Mouse (Mus musculus) neural tube, embryonic 10.5 days (tissue): ENCODE measurements at regions not wholly inside any gene's neighbourhood (a gene's known extent, or its start where the extent isn't known, plus 50 kb on each side); places are given as distances from the start of the nearest gene placed in this dataset.

Source experiments
- DNase-seq: peaks from one replicate; pipeline ENCODE4 v3.0.0-alpha.2; 2017; ENCODE audit warnings: low spot score; ENCODE audit errors: extremely low spot score

GRCm38 (mm10) chr16:85347621-85348020, 174.1 kb upstream of the App start:
- DNase-seq = no peak

GRCm38 (mm10) chr16:85336495-85337119, 163.0 kb upstream of the App start:
- no peak for DNase-seq

GRCm38 (mm10) chr16:85333543-85333942, 160.0 kb upstream of the App start:
- DNase-seq = no peak

DNA sequence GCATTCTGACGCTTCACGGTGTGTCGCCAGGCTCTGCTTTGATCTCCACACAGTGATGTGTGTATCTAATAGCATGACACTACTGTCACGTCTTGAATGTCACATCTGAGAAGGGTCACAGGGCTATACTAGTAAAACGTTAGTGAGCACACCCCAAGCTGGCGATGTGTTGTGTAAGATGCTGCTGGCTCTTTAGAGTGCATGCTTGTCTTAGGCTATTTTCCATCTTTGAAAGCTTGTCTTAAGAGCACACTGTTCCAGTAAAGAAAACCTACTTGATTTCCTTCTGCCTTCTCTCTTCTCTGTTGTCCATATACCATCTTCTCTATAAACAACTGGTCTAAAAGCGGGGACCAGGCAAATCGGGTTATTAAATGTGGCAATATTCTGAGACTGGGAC, 138.5 kb upstream of the App start:
- DNase-seq = no peak

GRCm38 (mm10) chr16:85309493-85309892, 135.9 kb upstream of the App start:
- no peak for DNase-seq

- no peak for DNase-seq
Measured at GRCm38 (mm10) chr16:85308429-85308828, 134.9 kb upstream of the App start.

DNA sequence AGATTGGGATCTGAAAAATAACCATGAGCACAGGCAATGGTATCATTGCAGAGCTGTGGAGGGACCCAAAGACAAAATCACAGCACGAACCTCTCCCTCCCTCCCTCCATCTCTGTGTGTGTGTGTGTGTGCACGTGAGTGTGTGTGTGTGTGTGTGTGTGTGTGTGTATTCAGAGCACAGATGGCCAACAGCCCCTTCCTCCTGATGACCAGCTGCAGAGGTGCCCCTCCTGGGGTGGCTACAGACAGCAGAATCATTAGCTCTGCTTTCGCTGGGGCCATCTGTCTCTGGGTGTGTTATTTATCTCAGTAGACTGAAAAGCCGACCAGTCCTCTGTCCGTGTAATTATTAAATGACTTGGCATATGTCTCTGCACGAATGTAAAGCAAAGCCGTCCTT, 134.4 kb upstream of the App start:
- DNase-seq = peak; percentile 61

- no peak for DNase-seq
Measured at GRCm38 (mm10) chr16:85300092-85300853, 126.7 kb upstream of the App start.

DNA sequence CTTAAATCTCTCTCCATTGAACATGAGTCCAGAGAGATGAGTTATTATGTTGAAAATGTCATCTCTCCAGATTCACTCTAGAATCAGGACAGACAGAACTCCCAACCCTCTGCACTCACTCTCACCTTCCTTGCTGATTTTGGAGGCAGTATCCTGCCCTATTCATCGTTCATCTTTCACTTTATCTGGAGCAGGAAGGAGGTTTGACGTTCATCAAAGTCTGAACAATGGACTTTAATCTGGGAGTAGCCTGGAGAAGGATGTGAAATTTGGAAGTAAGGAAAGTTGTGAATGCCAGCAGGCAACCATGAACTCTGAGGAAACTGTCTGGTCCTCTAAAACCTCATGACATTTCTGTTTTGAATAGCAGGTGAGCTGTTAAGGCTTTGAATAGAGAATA, 125.0 kb upstream of the App start:
- no peak for DNase-seq

DNA sequence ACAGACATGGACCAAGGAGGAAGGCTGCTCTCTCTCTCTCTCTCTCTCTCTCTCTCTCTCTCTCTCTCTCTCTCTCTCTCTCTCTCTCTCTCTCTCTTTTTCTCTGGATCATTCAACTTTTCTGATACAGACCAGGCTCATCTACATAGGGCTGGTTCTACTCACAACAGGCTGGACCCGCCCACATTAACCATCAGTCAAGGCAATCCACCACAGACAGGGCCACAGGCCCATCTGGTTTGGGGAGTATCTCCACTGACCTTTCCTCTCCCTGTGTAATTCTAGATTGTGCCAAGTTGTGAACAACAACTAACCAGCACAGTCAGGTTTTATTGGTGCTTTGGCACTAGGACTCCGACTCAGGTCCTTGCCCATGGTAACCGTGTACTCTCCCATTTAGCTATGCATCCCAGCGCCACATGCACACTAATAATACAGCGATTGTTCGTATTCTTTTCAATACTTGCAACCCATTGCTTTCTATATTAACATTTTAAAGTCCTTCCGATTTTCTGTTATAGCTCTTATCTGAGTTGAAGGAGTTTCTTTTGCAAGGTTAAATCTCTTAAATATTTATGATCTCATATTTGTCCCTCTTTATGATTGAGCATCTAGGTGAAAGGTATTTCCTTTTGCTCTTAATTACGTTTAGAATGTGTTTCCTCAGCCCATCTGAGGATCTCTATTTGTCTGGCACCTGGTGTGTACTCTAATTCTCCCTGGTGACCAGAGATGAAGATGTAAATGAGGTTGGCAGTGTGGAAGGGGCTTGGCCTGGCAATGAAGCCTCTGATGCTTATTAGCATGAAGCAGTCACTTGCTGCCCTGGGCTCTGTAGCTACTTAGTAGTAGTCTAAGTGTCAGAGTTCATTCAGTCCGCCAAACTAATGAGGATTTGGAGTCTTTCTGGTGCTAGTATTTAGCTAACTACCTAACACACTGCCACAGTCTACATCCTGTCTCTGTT, 117.7 kb upstream of the App start:
- DNase-seq = no peak

- DNase-seq = no peak
Measured at GRCm38 (mm10) chr16:85277862-85278261, 104.3 kb upstream of the App start.

- no peak for DNase-seq
Measured at GRCm38 (mm10) chr16:85269681-85270080, 96.1 kb upstream of the App start.

DNA sequence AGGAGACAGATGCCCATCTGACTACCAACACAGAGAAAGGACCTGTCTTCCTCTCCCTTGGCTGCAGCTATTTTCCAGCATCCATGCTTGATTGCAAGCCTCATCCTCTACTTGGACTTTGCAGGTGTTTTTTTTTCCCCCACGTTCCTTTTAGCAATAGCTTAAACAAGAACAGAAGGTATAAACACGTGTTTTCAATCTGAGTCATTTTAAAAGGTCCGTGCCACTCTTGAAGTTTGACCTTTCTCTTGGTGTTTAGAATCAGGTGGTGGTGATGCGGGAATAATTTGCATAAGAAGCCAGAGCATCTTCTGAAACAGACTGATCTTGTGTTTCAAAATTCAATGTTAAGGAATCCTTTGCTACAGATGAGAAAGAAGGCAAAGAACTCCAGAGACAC, 86.3 kb upstream of the App start:
- no peak for DNase-seq

- no peak for DNase-seq
Measured at GRCm38 (mm10) chr16:85247301-85247700, 73.7 kb upstream of the App start.

GRCm38 (mm10) chr16:85233037-85233436, 59.5 kb upstream of the App start:
- DNase-seq = no peak

DNA sequence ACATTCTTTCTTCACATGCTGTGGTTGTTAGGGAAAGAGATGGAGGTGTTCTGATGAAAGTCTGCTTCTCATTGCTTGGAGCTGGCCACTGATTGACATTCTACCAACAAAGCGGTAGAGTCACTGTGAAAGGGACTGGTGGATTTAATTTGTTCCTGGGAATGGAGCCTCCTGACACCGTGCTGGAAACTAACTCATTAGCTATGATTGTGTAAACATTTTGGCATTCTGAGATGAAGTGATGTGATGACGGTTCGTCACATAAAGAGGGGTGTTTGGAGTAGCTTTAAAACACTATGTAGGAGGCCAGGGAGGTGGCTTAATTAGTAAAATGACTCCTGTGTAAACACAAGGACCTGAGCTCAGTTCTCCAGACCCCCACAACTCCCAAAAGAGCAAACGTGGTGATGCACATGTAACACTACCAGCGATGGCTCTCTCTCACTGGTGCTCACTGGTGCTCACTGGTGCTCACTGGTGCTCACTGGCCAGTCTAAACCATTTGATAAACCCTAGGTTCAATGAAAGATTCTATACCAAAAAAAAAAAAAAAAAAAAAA, 58.4 kb upstream of the App start:
- no peak for DNase-seq

- DNase-seq = no peak
Measured at GRCm38 (mm10) chr16:85231330-85231729, 57.8 kb upstream of the App start.

GRCm38 (mm10) chr16:85224325-85224724, 50.8 kb upstream of the App start:
- DNase-seq = no peak
